Mouse (Mus musculus) testis, adult 2 months (tissue): ENCODE measurements around the gene Olfr747.
"Not testable (repeated sequence)": the region's sequence is repeated elsewhere in the genome, so short reads cannot be mapped to it uniquely, and the experiment has no call there.

Source experiments
- CTCF ChIP-seq: fragments of 200-500 bp; IDR thresholded peaks from 2 replicates; pipeline ENCODE4 v1.5.1; 2012; ENCODE audit warnings: low read depth, mild to moderate bottlenecking, inconsistent platforms, low read length, moderate library complexity; ENCODE audit not compliant: control insufficient read depth, insufficient read depth, insufficient replicate concordance
- POLR2A ChIP-seq: fragments of 200-500 bp; IDR thresholded peaks from 2 replicates; pipeline ENCODE4 v1.6.1; 2012; ENCODE audit warnings: low read depth, mild to moderate bottlenecking, inconsistent platforms, low read length, moderate library complexity; ENCODE audit not compliant: control insufficient read depth

GRCm38 (mm10) chr14:50719875-50720274 is 26.9 kb upstream of the Olfr747 start:
- not testable (repeated sequence) for TF ChIP-seq CTCF, POLR2A
